Mouse (Mus musculus): Measurements from ENCODE around the gene Olfr106-ps.

GRCm38 (mm10) chr17:37445180-37445579 lies 55.0 kb downstream of the Olfr106-ps start, which contains the start of gene Olfr108:
- TF ChIP-seq CTCF (IDR thresholded peaks at IDR 0.05; ENCODE audit: borderline replicate concordance, extremely low read depth, insufficient read depth, insufficient read length) (no peak), POLR2A (IDR thresholded peaks at IDR 0.05; ENCODE audit: borderline replicate concordance, extremely low read depth, insufficient read depth, insufficient read length, poor library complexity, severe bottlenecking) (no peak)
